Mouse (Mus musculus) layer of hippocampus, adult 8-10 months (tissue): ENCODE measurements around the gene Xrn2. TPM values are rescaled to one million over a fixed set of nuclear protein-coding genes. Genes with fewer than 3 reads are reported as not detected.

Experiments used
- DNase-seq, 2 experiments: peaks; one replicate each; pipeline ENCODE4 v3.0.0; 2022; ENCODE audit warnings: low spot score in 2 of 2
- total RNA-seq, 4 experiments: library from RNA; stranded (reverse); gene quantifications; 2 replicates each; pipeline ENCODE4 v1.2.4; 2022

Gene Xrn2
- total RNA-seq, 4 experiments from 2014 or later = 43.8 to 53.6 (median 45.9) TPM

GRCm38 (mm10) chr2:147053229-147053892 lies 40.6 kb downstream of the Xrn2 start:
- DNase-seq = no peak

GRCm38 (mm10) chr2:147067480-147068246 lies 54.9 kb downstream of the Xrn2 start:
- no peak for DNase-seq

- DNase-seq = no peak
These were observed 56.3 kb downstream of the Xrn2 start for GRCm38 (mm10) chr2:147069077-147069476.

- no peak for DNase-seq
These were observed 57.5 kb downstream of the Xrn2 start for GRCm38 (mm10) chr2:147070305-147070704.

GRCm38 (mm10) chr2:147073962-147074361 lies 61.2 kb downstream of the Xrn2 start:
- no peak for DNase-seq

- DNase-seq = no peak
These were observed 61.6 kb downstream of the Xrn2 start for GRCm38 (mm10) chr2:147074399-147074798.

GRCm38 (mm10) chr2:147082391-147082790 lies 69.6 kb downstream of the Xrn2 start:
- no peak for DNase-seq

- no peak for DNase-seq
These were observed 70.9 kb downstream of the Xrn2 start for GRCm38 (mm10) chr2:147083471-147084365.

- DNase-seq = no peak
These were observed 71.7 kb downstream of the Xrn2 start for GRCm38 (mm10) chr2:147084366-147085071.

- no peak for DNase-seq
These were observed 72.5 kb downstream of the Xrn2 start, which contains the start of gene Nkx2-4 for GRCm38 (mm10) chr2:147085072-147085870. TSS of gene Nkx2-4 (minus strand) at chr2:147085445.

GRCm38 (mm10) chr2:147085937-147086336 lies 73.1 kb downstream of the Xrn2 start:
- no peak for DNase-seq

GRCm38 (mm10) chr2:147086441-147086840 lies 73.6 kb downstream of the Xrn2 start:
- DNase-seq = no peak

- DNase-seq = no peak
These were observed 106.9 kb downstream of the Xrn2 start for GRCm38 (mm10) chr2:147119736-147120135.

GRCm38 (mm10) chr2:147127366-147127765 lies 114.6 kb downstream of the Xrn2 start:
- DNase-seq = no peak

Other genes with a start within 250 kb of the Xrn2 start
- 10 to 100 TPM; 20.9 to 27.1 (median 24.5) TPM for gene Kiz, start 157.1 kb upstream of the Xrn2 start, total RNA-seq
- not detected for gene Nkx2-4, start 72.4 kb downstream of the Xrn2 start, total RNA-seq
- 1 to 10 TPM; 5.1 to 7.6 (median 6.1) TPM for gene Nkx2-2, start 181.2 kb downstream of the Xrn2 start, total RNA-seq